Mouse (Mus musculus): ENCODE results near the gene Gpr152. TPM values are rescaled to one million over a fixed set of nuclear protein-coding genes. Genes with fewer than 3 reads are reported as not detected.

Gpr152 gene
- total RNA-seq, 2 experiments from 2014 or later = not detected

DNA sequence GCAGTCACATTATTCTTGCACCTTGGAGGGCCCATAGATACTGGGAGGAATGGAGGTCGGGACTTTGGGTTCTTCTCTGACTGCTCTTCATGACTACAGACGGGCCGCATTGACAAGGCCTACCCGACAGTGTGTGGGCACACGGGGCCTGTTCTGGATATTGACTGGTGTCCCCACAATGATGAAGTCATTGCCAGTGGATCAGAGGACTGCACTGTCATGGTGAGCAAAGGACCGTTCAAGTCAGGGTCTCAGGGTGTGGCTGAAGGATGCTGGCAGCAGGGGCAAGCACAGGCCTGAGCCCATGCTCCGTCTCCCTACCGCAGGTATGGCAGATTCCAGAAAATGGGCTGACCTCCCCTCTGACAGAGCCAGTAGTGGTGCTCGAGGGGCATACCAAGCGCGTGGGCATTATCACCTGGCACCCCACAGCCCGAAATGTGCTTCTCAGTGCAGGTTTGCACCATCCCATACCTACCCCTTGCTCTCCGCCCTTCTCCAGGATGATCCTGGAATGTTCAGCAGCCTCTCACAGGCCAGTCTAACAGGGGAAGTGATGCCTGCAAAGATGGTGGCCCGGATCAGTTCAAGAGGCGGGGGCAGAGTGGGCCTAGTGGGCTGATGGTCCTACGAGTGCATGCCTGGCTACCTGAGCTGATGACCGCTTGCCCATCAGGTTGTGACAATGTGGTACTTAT is 10.3 kb downstream of the Gpr152 start:
- intact Hi-C loops (cut with DNase I) = no loop called here
- no peak for DNase-seq

DNA sequence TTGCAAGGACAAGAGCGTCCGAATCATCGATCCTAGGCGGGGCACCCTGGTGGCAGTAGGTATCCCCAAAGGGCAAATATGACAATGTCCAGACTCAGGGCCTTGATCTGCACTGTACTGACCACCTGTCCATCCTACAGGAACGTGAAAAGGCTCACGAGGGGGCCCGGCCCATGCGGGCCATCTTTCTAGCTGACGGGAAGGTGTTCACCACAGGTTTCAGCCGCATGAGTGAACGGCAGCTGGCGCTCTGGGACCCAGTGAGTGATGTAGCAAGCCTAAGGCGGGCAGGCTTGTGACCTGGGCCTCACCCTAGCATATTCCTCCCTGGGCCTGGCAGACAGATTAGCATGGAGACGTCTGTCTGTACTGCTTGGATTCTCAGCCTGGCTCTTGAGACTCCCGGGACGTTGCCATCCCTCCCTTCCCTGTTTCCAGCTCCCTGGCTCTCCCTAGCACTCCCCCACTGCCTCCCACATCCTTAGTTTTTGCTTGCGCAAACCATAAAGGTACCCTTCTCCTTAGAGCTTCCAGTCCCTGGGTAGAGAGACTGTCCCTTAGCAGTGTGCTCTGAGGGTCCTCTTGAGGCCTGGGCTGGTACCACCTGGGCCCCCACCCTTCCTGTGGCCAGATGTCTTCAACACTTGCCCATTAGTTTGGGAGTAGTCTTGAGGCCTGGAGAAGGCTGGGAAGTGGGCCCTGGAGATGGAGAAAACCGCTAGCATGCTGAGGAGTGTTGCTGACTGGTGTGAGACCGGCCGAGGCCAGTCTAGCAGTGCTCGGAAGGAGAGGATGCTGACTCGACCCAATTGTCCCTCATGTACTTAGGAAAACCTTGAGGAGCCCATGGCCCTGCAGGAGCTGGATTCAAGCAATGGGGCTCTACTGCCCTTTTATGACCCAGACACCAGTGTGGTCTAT is 11.2 kb downstream of the Gpr152 start:
- intact Hi-C loops (cut with DNase I) = no loop called here
- no peak for DNase-seq

DNA sequence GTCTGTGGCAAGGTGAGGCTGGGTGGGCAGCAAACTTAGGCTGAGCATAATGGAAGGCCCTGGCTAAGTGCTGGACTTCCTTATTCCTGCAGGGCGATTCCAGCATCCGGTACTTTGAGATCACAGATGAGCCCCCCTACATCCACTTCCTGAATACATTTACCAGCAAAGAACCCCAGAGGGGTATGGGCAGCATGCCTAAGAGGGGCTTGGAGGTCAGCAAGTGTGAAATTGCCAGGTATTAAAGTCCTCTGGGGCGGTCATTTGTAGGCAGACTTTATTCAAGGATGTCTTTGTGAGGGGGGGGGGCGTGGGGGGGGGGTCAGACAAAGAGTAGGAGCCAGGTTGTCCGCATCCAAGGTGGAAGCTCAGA is 11.9 kb downstream of the Gpr152 start:
- intact Hi-C loops (cut with DNase I) = no loop called here

DNA sequence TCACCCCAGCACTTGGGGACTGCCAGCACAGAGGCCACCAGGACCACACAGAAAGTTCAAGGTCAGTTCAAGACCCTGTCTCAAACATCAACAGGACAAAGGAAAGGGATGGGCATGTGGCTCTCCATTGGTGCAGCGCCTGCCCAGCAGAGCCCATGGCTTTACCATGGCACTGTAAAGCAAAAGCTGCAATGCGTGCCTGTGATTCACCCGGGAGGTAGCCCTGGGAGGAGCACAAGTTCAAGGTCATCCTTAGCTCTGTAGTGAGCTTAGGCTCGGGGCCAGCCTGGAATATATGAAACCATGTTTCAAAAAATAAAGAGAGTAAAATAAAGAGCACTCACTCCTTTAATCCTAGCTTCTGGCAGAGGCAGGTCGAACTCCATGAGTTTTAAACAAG is 12.3 kb downstream of the Gpr152 start:
- DNase-seq = no peak
- intact Hi-C loops (cut with DNase I) = no loop called here

More for the DNA sequence above, 11.9 kb downstream of the Gpr152 start:
- DNase-seq = no peak

DNA sequence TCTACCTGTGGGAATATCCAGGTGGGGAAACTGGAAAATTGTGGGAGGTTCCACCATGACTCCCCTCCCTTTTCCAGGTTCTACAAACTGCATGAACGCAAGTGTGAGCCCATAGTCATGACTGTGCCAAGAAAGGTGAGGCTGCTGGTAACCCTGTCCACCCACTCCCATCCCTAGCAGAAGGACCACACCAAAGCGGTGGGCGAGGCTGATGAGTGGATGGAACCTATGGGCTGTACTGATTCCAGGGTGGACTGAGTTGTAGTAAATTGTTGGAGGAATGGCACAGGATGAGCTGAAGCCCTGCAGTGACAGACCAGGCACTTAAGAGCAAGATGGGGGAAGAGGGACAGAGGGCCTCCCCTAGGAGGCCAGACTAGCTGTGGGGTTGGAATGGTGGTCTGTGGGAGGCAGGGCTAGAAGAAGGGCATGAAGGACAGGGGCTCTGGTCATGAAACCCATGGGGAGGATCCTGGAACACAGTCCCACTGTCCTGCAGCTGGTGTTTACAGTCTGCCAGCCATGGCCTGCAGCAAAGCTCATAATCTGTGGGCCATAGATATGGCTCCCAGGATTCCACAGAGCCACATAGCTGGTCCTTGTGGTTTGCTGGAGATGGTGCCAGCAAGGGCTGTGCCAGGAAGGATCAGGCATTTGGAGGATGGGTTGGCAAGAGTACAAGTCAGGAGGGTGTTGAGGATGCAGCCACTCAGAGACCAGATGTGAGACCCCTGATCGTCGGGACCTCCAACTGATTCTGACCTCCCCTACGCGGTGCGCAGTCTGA is 13.1 kb downstream of the Gpr152 start:
- intact Hi-C loops (cut with DNase I) = no loop called here
- peak; percentile 53 for DNase-seq

DNA sequence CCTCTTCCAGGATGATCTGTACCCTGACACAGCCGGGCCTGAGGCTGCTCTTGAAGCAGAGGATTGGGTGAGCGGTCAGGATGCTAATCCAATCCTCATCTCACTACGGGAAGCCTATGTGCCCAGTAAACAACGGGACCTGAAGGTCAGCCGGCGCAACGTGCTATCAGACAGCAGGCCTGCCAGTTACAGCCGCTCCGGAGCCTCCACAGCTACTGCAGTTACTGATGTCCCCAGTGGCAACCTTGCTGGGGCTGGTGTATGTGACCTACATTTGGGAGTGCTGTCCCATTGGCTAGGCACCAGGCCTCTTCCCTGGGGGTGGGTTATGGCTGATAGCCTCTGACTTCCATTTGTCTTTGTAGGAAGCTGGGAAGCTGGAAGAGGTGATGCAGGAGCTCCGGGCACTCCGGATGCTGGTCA is 13.7 kb downstream of the Gpr152 start, which contains the start of gene Ptprcap:
TSS of gene Ptprcap (plus strand) at position 373 of the 423 bp plus-strand sequence.
- DNase-seq = peak; percentile 45
- intact Hi-C loops (cut with DNase I) = no loop called here

DNA sequence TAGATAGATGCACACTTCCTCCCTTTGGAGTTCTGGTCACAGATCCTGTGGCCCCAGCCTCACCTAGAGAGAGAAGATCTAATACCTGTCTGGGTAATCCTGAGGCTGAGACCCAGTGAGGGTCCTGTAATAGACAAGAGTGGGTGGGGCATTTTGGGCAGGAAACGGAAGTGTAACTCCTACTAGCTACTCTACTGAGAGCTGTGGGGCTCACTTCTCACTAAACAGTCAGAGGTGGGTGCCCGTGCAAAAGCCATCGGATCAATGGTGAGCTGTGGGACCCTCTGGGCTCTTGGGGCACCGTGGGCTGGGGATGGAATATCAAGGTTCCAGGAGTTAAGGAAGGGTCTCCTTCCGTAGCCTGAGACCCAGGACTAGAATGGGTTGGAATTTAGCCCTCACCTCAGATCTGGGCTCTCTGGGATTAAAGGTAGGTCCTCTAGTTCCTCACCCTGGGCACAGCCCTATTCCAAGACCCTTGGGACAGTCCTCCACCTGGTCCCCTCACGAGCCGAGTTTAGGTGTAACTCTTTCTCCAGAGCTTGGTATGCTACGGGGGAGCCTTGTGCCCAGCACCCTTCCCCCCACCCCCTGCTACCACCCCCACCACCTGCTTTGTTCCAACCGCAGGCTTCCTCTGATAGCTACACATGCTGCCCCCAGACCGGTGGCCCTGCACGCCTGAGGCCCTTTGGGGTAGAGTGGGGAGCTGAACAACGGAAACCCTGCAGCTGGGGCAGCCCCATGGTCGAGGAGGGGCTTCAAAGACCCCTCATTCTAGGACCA is 15.0 kb downstream of the Gpr152 start:
- intact Hi-C loops (cut with DNase I) = no loop called here
- DNase-seq = no peak

DNA sequence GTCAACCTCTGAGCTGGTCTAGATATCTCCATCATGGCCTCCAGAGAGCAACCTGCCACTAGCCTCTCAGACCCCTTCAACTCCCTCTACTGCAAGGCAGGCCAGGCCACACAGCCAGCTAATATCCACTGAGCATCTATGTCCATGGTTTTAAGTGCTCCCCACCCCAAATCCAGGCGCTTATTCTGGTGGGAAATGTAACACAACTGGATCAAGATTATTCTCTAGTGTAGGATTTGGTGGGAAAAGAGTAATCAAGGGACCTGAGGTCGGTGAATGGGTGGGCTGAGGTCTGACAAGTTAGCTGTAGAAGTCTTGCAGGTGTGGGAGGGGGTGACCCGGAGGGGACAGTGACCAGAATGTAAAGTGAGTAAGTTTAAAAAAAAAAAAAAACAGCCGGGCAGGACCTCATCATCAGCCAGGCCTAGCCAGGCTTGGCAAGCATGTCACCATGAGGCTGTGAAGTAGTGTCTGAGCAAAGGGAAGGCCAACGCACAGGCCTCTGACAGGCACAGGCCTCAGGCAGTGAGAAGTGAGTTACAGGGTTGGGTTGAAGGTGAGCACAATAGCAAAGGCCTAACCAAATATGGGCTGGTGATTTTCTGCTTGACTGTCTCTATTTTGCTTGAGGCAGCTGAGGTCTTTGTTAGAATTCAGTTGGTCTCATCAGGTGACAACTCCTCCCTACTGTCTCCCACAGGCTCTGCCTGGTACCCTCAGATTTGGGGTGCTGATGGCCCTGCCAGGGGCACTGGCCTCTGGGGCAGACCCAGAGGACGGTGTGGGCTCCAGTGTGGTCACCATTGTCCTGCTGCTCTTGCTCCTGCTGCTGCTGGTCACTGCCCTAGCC is 15.9 kb downstream of the Gpr152 start:
- no peak for DNase-seq
- intact Hi-C loops (cut with DNase I) = no loop called here

DNA sequence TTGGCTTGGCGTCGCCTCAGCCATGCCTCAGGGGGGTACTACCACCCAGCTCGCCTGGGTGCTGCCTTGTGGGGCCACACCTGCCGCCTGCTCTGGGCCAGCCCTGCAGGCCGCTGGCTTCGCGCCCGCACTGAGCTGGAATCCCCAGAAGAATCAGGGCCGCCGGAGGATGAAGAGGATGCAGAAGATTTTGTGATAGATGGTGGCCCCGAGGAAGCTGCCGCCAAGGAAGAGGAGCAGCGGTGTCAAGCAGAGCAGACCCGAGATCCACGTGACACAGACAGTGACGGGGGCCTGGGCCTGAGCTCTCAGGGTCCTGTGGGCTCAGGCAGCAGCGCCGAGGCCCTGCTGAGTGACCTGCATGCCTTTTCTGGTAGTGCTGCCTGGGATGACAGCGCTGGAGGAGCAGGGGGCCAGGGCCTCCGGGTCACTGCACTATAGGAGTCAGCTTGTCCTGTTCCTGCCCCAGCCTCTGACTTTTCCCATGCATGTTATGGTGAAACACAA is 16.5 kb downstream of the Gpr152 start:
- no peak for DNase-seq
- intact Hi-C loops (cut with DNase I) = no loop called here

DNA sequence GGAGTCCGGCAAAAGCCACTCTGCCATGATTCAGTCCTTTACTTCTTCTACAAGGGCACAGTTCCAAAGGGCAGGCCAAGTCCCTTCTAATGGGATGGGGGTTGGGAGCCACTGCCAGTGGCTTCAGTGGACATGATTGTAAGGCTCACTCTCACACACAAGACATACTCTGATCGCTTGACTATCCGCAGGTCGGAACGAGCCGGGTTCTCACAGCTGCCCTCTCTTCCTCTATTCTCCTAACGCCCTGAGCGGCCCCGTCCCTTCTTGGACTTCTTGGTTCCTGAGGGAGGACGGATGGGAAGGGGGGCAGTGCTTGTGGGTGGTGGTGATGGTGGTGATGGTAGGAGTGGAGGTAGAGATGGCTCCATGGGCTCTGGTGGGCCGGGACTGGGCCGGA is 17.2 kb downstream of the Gpr152 start:
- intact Hi-C loops (cut with DNase I) = no loop called here
- no peak for DNase-seq

DNA sequence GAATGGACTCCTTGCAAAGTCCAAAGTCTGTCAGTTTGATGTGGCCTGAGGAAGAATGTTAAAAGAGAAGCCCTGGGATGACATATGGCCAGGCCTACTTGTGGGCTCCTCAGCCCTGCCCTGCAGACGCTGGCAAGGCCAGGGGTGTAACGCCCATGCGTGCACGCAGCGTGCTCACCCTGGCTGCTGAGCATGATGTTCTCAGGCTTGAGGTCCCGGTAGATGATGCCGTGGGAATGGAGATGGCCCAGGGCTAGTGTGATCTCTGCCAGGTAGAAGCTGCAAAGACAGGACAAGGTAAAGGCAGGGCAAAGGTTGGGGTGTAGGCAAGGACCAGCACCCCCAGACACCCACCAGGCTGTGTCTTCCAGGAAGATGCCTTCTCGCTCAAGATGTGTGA is 19.5 kb downstream of the Gpr152 start:
- DNase-seq = no peak
- intact Hi-C loops (cut with DNase I) = no loop called here

DNA sequence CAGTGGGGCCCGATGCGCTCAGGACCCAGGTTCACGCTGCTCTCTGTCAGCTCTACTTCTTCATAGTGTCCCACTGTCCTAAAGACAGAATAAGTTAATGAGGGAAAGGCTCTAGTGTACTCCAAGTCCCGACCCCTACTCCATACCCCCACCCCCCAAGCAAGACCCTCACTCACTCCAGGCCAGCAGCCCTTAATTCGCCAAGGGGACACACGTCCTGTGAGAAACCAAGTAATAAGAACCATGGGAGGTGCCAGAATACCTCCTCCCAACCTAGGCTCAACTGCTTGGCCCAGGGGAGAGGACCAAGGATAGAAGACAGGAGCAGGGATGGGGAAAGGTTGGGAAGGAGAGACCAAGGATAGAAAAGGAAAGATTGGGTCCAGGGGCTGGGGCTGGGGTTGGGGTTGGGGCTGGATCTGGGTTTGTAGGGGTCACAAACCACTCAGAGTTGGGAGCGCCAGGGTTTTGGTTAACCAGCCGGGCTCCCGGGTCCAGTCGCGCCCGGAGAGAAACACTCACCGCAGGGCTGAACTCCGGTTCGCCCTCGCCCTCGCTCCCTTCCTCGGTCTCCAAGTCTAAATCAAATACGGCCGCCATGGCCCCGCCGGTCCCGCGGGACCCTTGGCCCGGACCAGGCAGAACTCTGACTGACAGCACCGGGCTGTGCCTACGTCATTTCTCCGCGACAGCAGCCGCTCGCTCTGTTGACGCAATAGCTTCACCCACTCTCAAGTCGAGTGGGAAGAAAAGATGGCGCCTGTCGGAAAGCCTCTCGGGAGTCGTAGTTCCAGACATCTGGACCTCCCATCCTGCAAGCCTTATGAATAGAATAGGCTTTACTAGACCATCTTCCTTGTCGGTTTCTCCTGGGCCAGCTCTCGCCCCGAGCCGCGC is 23.3 kb downstream of the Gpr152 start, which contains the start of gene Rps6kb2:
TSS of gene Rps6kb2 (minus strand) at position 709 of the 897 bp plus-strand sequence.
- peak; percentile 97 for DNase-seq
- intact Hi-C loops (cut with DNase I) = no loop called here

DNA sequence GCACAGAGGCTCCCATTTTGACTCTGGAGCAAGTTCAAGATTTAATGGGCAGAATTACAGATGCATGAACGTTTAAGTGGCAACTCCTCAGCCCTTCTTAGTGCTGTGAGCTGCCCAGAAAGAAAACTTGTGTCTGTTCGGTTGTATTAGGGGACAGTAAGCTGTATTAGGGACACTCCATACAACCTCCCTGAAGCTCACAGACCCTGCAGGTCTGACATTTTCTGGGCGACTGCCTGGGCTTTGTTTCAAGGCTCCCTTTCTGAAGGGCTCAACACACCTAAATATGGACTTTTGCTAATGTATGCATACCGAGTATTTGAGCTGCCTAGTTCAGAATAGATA is 23.9 kb downstream of the Gpr152 start:
- DNase-seq = no peak
- intact Hi-C loops (cut with DNase I) = no loop called here

DNA sequence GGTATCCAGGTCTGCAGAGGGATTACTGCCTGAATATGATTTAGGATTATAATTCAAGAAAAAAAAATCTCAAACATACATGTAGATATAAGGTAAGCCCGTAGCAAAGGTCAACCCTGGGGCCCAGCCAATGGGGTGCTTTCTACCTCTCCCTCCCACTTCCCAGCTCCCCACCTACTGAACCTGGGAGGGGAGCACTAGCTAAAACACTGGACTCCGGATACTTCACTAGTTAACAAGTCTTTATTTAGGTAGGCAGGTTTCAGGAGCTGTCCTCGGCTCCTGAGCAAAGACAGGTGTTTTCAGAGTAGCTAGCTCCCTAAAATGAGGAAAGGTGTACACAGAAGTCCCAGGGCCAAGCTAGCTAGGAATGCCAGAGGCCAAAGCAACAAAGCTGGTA is 24.5 kb downstream of the Gpr152 start:
- intact Hi-C loops (cut with DNase I) = no loop called here
- DNase-seq = no peak

DNA sequence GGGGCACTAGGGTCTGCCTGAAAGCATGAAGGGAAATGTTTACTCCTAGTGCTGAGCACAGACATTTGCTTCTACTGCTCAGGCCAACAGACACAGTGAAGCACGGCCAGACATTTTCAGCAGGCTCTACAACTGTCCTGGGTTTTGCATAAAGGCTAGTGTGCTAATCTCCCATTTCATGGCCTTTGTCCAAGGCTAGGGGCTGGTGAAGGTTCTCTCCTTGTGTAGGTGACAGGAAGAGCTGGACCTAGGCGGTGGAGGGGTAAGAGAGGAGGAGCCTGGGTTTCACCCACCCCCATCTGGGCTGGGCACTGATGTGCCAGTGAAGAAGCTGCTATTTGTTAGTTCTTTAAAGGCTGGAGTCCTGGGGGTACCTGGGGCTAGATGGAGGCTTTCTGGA is 25.1 kb downstream of the Gpr152 start:
- intact Hi-C loops (cut with DNase I) = no loop called here
- DNase-seq = no peak

DNA sequence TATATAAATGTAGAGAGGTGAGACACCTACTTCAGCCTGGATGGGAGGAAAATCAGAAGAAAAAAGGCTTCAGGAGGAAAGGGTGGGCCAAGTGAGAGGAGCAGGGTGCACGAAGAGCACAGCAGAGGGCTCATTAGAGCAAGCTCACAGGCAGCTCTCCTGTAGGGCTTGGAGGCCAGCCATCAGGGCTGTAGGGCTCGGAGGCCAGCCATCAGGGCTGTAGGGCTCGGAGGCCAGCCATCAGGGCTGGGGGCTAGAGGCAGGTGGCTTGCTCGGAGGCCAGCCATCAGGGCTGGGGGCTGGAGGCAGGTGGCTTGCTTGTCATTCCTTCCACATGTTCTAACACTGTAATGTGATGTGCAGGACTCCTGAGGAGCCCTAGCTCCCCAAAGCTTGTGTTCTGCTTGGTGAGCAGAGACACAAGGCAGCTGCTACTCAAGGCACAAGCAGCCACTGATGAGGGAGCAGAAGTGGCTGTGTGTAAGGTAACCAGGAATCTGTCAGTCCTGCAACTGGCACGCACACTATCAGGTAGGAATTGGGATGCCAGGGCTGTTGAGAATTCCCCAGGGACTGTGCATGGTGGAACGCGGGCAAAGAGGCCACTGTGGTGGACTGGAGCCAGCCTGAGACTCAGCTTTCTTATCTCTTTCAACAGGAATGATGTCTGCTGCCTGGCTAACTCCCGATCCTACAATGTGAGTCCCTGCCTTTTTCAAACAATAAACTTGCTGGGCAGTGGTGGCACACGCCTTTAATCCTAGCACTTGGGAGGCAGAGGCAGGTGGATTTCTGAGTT is 27.3 kb downstream of the Gpr152 start:
- intact Hi-C loops (cut with DNase I) = no loop called here
- peak; percentile 45 for DNase-seq

DNA sequence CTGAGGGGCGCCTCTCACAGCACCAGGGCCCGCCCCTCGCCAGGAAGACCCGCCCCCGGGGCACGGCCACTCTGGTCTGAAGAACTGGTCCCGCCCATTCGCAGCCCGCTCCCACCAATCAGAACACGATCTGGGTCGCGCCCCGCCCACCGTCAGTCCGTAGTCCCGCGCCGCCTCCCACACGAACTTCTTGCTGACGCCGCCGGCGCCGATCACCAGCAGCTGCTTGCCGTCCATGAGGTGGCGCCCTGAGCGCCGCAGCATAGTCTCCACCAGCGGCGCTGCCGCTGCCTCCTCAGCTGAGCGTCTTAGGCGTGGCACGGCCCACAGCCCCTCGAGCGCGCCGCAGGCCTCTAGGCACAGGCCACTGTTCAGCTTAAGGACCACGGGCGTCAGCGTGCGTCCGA is 29.8 kb downstream of the Gpr152 start:
- intact Hi-C loops (cut with DNase I) = no loop called here
- DNase-seq = peak; percentile 100

All from left cerebral cortex, postnatal 4 days (tissue).